Mouse (Mus musculus): ENCODE data around the gene Atf7ip. TPM values are rescaled to one million over a fixed set of nuclear protein-coding genes. Genes with fewer than 3 reads are reported as not detected.

Atf7ip gene
- polyA plus RNA-seq, 1 experiment from 2014 or later, result 47.0 TPM

DNA sequence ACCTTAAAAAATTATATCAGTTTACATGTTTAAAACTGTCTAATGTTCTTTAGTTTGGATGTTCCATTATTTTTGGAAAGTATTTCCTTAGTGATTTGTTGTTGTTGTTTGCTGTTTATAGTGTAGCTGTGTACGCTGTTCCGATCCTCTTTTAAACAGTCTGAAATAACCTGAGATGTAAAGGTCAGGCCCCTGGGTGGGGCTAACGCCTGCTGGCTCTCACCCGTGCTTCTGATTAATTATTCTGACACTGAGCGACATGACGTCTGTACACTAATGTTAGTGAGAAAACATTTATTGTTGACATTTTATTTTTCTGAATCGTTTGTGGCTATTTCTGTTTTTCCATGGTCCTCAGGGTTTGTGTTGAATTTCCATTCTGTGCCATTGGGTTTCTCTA, 41.0 kb downstream of the Atf7ip start:
- 61% methylated on average over 7 of the region's 7 CpGs for WGBS
- ATAC-seq (ENCODE audit: insufficient number of reproducible peaks, insufficient read depth, low FRiP score, low read depth), result no peak
- no peak overlapping the region; the same call in 1 of the 2 replicates for H3K9ac ChIP-seq (ENCODE audit: low read length)
- no peaks in the 10 kb centered on the region for H3K36me3 ChIP-seq (ENCODE audit: control insufficient read depth, insufficient read depth, low read length)
- H3K4me2 ChIP-seq (ENCODE audit: low read length), result no peak overlapping the region
- 0 out of 4 replicates have a peak overlapping the region, but pooled peaks of 1 of the 2 experiments have one; percentile 10 for H3K27ac ChIP-seq (replicated peaks in 1 of 2; ENCODE audit: control insufficient read depth in 1 of 2, insufficient read depth in 1 of 2, low read depth in 2 of 2, low read length in 2 of 2)
- peaks cover 10 to 40% of the 10 kb centered on the region in 2 experiments for H3K4me1 ChIP-seq (ENCODE audit: control insufficient read depth in 2 of 2, insufficient read depth in 2 of 2, low read length in 2 of 2)
- H3K27me3 ChIP-seq (ENCODE audit: control insufficient read depth, insufficient read depth, low read length), result no peaks in the 10 kb centered on the region
- no peak overlapping the region for H3K4me3 ChIP-seq (ENCODE audit: control insufficient read depth in 1 of 2, insufficient read depth in 1 of 2, low read depth in 1 of 2, low read length in 2 of 2)
- H3K9me3 ChIP-seq (ENCODE audit: control insufficient read depth, low read length), result no peaks in the 10 kb centered on the region

DNA sequence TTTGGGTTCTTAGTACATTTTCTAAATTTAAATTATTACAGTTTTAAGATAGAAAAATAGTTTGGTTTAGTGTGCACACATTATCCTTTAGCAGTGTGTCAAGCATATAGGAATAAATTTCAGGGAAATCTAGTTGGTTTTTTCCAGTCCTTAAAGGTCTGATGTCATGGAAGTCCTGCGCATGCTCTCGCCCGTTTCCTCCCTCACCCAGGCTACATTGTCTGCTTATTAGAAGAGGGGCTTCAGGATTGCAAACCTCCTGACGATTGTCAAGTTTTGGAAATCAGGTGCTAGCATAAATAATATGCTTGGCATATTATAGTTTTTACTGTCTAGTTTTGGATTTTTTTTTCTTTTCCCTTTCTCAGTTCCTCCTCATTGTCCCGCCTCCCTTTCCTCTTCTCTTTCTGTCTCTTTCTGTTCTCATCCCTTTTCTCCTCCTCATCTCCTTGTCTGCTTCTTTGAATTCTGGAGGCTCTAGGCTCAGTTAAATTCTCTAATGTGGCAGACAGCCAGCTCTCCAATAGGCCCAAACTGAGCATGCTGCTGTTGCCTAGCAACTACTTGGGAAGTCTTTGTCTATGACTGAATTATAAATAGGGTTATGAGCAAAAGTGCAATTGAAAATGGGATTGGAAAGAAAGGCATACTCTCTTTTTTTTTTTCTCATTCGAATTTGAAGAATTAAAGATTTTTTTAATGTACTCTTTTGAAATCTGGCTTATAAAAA, 42.2 kb downstream of the Atf7ip start:
- Histone ChIP-seq H3K9me3 (ENCODE audit: control insufficient read depth, low read length) (no peaks in the 10 kb centered on the region), H3K27me3 (ENCODE audit: control insufficient read depth, insufficient read depth, low read length) (no peaks in the 10 kb centered on the region), H3K9ac (ENCODE audit: low read length) (peak overlapping the region; percentile 43), H3K4me3 (ENCODE audit: control insufficient read depth in 1 of 2, insufficient read depth in 1 of 2, low read depth in 1 of 2, low read length in 2 of 2) (no peak overlapping the region), H3K4me1 (ENCODE audit: control insufficient read depth in 2 of 2, insufficient read depth in 2 of 2, low read length in 2 of 2) (peaks cover 11 to 35% of the 10 kb centered on the region in 2 experiments), H3K36me3 (ENCODE audit: control insufficient read depth, insufficient read depth, low read length) (no peaks in the 10 kb centered on the region), H3K27ac (replicated peaks in 1 of 2; ENCODE audit: control insufficient read depth in 1 of 2, insufficient read depth in 1 of 2, low read depth in 2 of 2, low read length in 2 of 2) (peak overlapping the region; percentile 73 to 80), H3K4me2 (ENCODE audit: low read length) (no peak overlapping the region; the same call in 1 of the 2 replicates)
- WGBS, result 56% methylated on average over 6 of the region's 6 CpGs
- 0 out of 2 replicates have a peak, but pooled peaks have one; percentile 56 for ATAC-seq (ENCODE audit: insufficient number of reproducible peaks, insufficient read depth, low FRiP score, low read depth)

GRCm38 (mm10) chr6:136548796-136549195, 42.8 kb downstream of the Atf7ip start:
- H3K4me3 ChIP-seq (ENCODE audit: control insufficient read depth in 1 of 2, insufficient read depth in 1 of 2, low read depth in 1 of 2, low read length in 2 of 2), result no peak overlapping the region
- H3K4me1 ChIP-seq (ENCODE audit: control insufficient read depth in 2 of 2, insufficient read depth in 2 of 2, low read length in 2 of 2), result peaks cover 9 to 31% of the 10 kb centered on the region in 2 experiments
- ATAC-seq (ENCODE audit: insufficient number of reproducible peaks, insufficient read depth, low FRiP score, low read depth), result no peak

GRCm38 (mm10) chr6:136549606-136550005, 43.6 kb downstream of the Atf7ip start:
- Histone ChIP-seq H3K36me3 (ENCODE audit: control insufficient read depth, insufficient read depth, low read length) (no peaks in the 10 kb centered on the region), H3K4me2 (ENCODE audit: low read length) (no peak overlapping the region), H3K9ac (ENCODE audit: low read length) (no peak overlapping the region), H3K9me3 (ENCODE audit: control insufficient read depth, low read length) (no peaks in the 10 kb centered on the region), H3K4me3 (ENCODE audit: control insufficient read depth in 1 of 2, insufficient read depth in 1 of 2, low read depth in 1 of 2, low read length in 2 of 2) (no peak overlapping the region), H3K4me1 (ENCODE audit: control insufficient read depth in 2 of 2, insufficient read depth in 2 of 2, low read length in 2 of 2) (peaks cover 9 to 27% of the 10 kb centered on the region in 2 experiments), H3K27ac (replicated peaks in 1 of 2; ENCODE audit: control insufficient read depth in 1 of 2, insufficient read depth in 1 of 2, low read depth in 2 of 2, low read length in 2 of 2) (peak overlapping the region in 1 of 2 experiments; percentile 35; a peak in 2 of 4 replicates), H3K27me3 (ENCODE audit: control insufficient read depth, insufficient read depth, low read length) (no peaks in the 10 kb centered on the region)
- no peak for ATAC-seq (ENCODE audit: insufficient number of reproducible peaks, insufficient read depth, low FRiP score, low read depth)
- 81% methylated on average over 3 of the region's 3 CpGs for WGBS

More at GRCm38 (mm10) chr6:136548796-136549195, 42.8 kb downstream of the Atf7ip start:
- H3K36me3 ChIP-seq (ENCODE audit: control insufficient read depth, insufficient read depth, low read length), result no peaks in the 10 kb centered on the region
- no peaks in the 10 kb centered on the region for H3K27me3 ChIP-seq (ENCODE audit: control insufficient read depth, insufficient read depth, low read length)
- H3K9ac ChIP-seq (ENCODE audit: low read length), result no peak overlapping the region
- 79% methylated on average over 6 of the region's 6 CpGs for WGBS
- H3K9me3 ChIP-seq (ENCODE audit: control insufficient read depth, low read length), result no peaks in the 10 kb centered on the region
- no peak overlapping the region; the same call in 1 of the 2 replicates for H3K4me2 ChIP-seq (ENCODE audit: low read length)
- H3K27ac ChIP-seq (replicated peaks in 1 of 2; ENCODE audit: control insufficient read depth in 1 of 2, insufficient read depth in 1 of 2, low read depth in 2 of 2, low read length in 2 of 2), result peak overlapping the region; percentile 57 to 63; a peak in 3 of 4 replicates

GRCm38 (mm10) chr6:136550596-136551304, 44.8 kb downstream of the Atf7ip start:
- peak overlapping the region; percentile 75 to 79 for H3K27ac ChIP-seq (replicated peaks in 1 of 2; ENCODE audit: control insufficient read depth in 1 of 2, insufficient read depth in 1 of 2, low read depth in 2 of 2, low read length in 2 of 2)
- 44% methylated on average over 7 of the region's 7 CpGs for WGBS

GRCm38 (mm10) chr6:136551550-136552109, 45.7 kb downstream of the Atf7ip start:
- Histone ChIP-seq H3K27me3 (ENCODE audit: control insufficient read depth, insufficient read depth, low read length) (no peaks in the 10 kb centered on the region), H3K9ac (ENCODE audit: low read length) (no peak overlapping the region), H3K4me1 (ENCODE audit: control insufficient read depth in 2 of 2, insufficient read depth in 2 of 2, low read length in 2 of 2) (peaks cover 9 to 16% of the 10 kb centered on the region in 2 experiments), H3K9me3 (ENCODE audit: control insufficient read depth, low read length) (no peaks in the 10 kb centered on the region), H3K4me2 (ENCODE audit: low read length) (peak overlapping the region; percentile 52; the same call in 1 of the 2 replicates), H3K27ac (replicated peaks in 1 of 2; ENCODE audit: control insufficient read depth in 1 of 2, insufficient read depth in 1 of 2, low read depth in 2 of 2, low read length in 2 of 2) (0 out of 4 replicates have a peak overlapping the region, but pooled peaks of 1 of the 2 experiments have one; percentile 61), H3K36me3 (ENCODE audit: control insufficient read depth, insufficient read depth, low read length) (peaks cover 3% of the 10 kb centered on the region), H3K4me3 (ENCODE audit: control insufficient read depth in 1 of 2, insufficient read depth in 1 of 2, low read depth in 1 of 2, low read length in 2 of 2) (no peak overlapping the region)
- ATAC-seq (ENCODE audit: insufficient number of reproducible peaks, insufficient read depth, low FRiP score, low read depth), result no peak
- 76% methylated on average over 7 of the region's 7 CpGs for WGBS

More at GRCm38 (mm10) chr6:136550596-136551304, 44.8 kb downstream of the Atf7ip start:
- no peaks in the 10 kb centered on the region for H3K27me3 ChIP-seq (ENCODE audit: control insufficient read depth, insufficient read depth, low read length)
- no peak overlapping the region for H3K9ac ChIP-seq (ENCODE audit: low read length)
- H3K4me2 ChIP-seq (ENCODE audit: low read length), result peak overlapping the region; percentile 52
- H3K4me3 ChIP-seq (ENCODE audit: control insufficient read depth in 1 of 2, insufficient read depth in 1 of 2, low read depth in 1 of 2, low read length in 2 of 2), result peak overlapping the region in 1 of 2 experiments; percentile 15; a peak in 1 of 4 replicates
- no peaks in the 10 kb centered on the region for H3K9me3 ChIP-seq (ENCODE audit: control insufficient read depth, low read length)
- peak; percentile 44; the same call in 1 of the 2 replicates for ATAC-seq (ENCODE audit: insufficient number of reproducible peaks, insufficient read depth, low FRiP score, low read depth)
- peaks cover 9 to 20% of the 10 kb centered on the region in 2 experiments for H3K4me1 ChIP-seq (ENCODE audit: control insufficient read depth in 2 of 2, insufficient read depth in 2 of 2, low read length in 2 of 2)
- H3K36me3 ChIP-seq (ENCODE audit: control insufficient read depth, insufficient read depth, low read length), result no peaks in the 10 kb centered on the region

DNA sequence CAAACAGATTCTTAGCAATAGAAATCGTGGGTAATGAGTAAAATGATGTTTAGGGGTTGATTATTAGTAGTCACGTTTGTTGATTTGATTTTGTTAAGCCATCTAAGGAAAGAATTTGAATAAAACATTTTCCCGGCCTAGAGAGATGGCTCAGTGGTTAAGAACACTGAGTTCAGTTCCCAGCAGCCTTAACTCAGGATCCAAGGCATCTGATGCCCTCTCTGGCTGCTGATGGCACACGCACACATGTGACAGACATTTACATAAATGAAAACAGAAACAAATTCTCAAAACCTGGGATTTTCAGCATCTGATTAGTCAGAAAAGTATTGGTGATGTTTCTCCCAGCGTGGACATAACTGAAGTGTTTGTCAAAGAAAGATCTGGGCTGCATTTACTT, 47.2 kb downstream of the Atf7ip start:
- ATAC-seq (ENCODE audit: insufficient number of reproducible peaks, insufficient read depth, low FRiP score, low read depth), result no peak
- Histone ChIP-seq H3K27me3 (ENCODE audit: control insufficient read depth, insufficient read depth, low read length) (no peaks in the 10 kb centered on the region), H3K4me3 (ENCODE audit: control insufficient read depth in 1 of 2, insufficient read depth in 1 of 2, low read depth in 1 of 2, low read length in 2 of 2) (no peak overlapping the region), H3K4me2 (ENCODE audit: low read length) (no peak overlapping the region), H3K9me3 (ENCODE audit: control insufficient read depth, low read length) (no peaks in the 10 kb centered on the region), H3K4me1 (ENCODE audit: control insufficient read depth in 2 of 2, insufficient read depth in 2 of 2, low read length in 2 of 2) (peaks cover 8 to 10% of the 10 kb centered on the region in 2 experiments), H3K9ac (ENCODE audit: low read length) (no peak overlapping the region), H3K27ac (replicated peaks in 1 of 2; ENCODE audit: control insufficient read depth in 1 of 2, insufficient read depth in 1 of 2, low read depth in 2 of 2, low read length in 2 of 2) (peak overlapping the region; percentile 21 to 35; a peak in 2 of 4 replicates), H3K36me3 (ENCODE audit: control insufficient read depth, insufficient read depth, low read length) (peaks cover 17% of the 10 kb centered on the region)
- WGBS, result 83% methylated on average over 5 of the region's 5 CpGs

Data from heart, embryonic 14.5 days (tissue).